ENCODE assay signal across 8 mouse cellular contexts in the genomic region with DNA sequence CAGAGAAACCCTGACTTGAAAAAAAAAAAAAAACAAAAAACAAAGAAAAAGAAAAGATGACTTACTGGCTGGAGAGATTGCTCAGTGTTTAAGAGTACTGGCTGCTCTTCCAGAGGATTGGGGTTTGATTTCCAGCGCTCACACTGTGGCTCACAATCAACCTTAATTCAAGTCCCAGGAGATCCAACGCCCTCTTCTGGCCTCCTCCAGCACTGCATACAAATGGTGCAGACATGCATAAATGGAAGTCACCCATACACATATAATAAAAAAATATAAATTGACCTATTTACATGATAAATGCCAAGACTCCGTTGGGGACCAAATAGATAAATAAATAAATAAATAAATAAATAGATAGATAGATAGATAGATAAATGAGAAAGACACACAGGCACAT. TPM values are rescaled to one million over a fixed set of nuclear protein-coding genes. Genes with fewer than 3 reads are reported as not detected.
A peak's percentile ranks its signal among the peaks of the same experiment; 100 is the strongest.
DNase-seq lines count a peak whose midpoint lies in the region; ATAC-seq lines count a peak whose summit lies in the region.

No protein-coding gene starts in this region.

- no peaks in the 10 kb centered on the region; the same call in 1 of the 2 replicates for H3K27me3 ChIP-seq in lung, embryonic 16.5 days (ENCODE audit: control insufficient read depth, insufficient read depth, low read depth, low read length)
- H3K27me3 ChIP-seq in hindbrain, embryonic 11.5 days (ENCODE audit: control insufficient read depth, insufficient read depth, low read length): no peaks in the 10 kb centered on the region
- peaks cover 16% of the 10 kb centered on the region for H3K27me3 ChIP-seq in midbrain, embryonic 12.5 days

- H3K36me3 ChIP-seq in lung, embryonic 16.5 days (ENCODE audit: control insufficient read depth, insufficient read depth, low read length): peaks cover 8% of the 10 kb centered on the region
- H3K36me3 ChIP-seq in hindbrain, embryonic 11.5 days (ENCODE audit: control insufficient read depth, insufficient read depth, low read length): peaks cover 2% of the 10 kb centered on the region; the same call in 1 of the 2 replicates
- H3K36me3 ChIP-seq in midbrain, embryonic 12.5 days: peaks cover 31% of the 10 kb centered on the region

- WGBS in lung, embryonic 16.5 days: 52% methylated on average over 3 of the region's 3 CpGs
- WGBS in hindbrain, embryonic 11.5 days: 67% methylated on average over 3 of the region's 3 CpGs
- WGBS in midbrain, embryonic 12.5 days: 56% methylated on average over 3 of the region's 3 CpGs

- H3K9ac ChIP-seq in lung, embryonic 16.5 days (ENCODE audit: low read length): no peak overlapping the region
- H3K9ac ChIP-seq in hindbrain, embryonic 11.5 days (ENCODE audit: low read depth, low read length): no peak overlapping the region
- H3K9ac ChIP-seq in midbrain, embryonic 12.5 days (replicated peaks): no peak overlapping the region

- peaks cover 6% of the 10 kb centered on the region for H3K4me1 ChIP-seq in lung, embryonic 16.5 days (replicated peaks; ENCODE audit: control insufficient read depth, insufficient read depth, low read length)
- H3K4me1 ChIP-seq in hindbrain, embryonic 11.5 days (replicated peaks; ENCODE audit: control insufficient read depth, insufficient read depth, low read length): no peaks in the 10 kb centered on the region
- H3K4me1 ChIP-seq in midbrain, embryonic 12.5 days: peaks cover 13% of the 10 kb centered on the region

- H3K4me3 ChIP-seq in lung, embryonic 16.5 days (ENCODE audit: low read length): no peak overlapping the region
- peak overlapping the region; percentile 79; the same call in 1 of the 2 replicates for H3K4me3 ChIP-seq in hindbrain, embryonic 11.5 days (ENCODE audit: low read depth, low read length)
- H3K4me3 ChIP-seq in midbrain, embryonic 12.5 days: peak overlapping the region; percentile 96; the same call in 1 of the 2 replicates

- H3K9me3 ChIP-seq in lung, embryonic 16.5 days (ENCODE audit: control insufficient read depth, low read length): no peaks in the 10 kb centered on the region
- H3K9me3 ChIP-seq in hindbrain, embryonic 11.5 days (ENCODE audit: control insufficient read depth, low read length): no peaks in the 10 kb centered on the region
- H3K9me3 ChIP-seq in midbrain, embryonic 12.5 days: no peaks in the 10 kb centered on the region

- no peak for ATAC-seq in lung, embryonic 16.5 days (ENCODE audit: low read depth)
- ATAC-seq in hindbrain, embryonic 11.5 days (ENCODE audit: low FRiP score): no peak
- no peak for ATAC-seq in midbrain, embryonic 12.5 days (ENCODE audit: low FRiP score, low read depth)

- no peak for DNase-seq in lung, postnatal 4 days
- peak; percentile 32 for DNase-seq in c-Kit-positive CD71-positive TER-119-negative erythroid progenitor cells, embryonic 14.5 days (ENCODE audit: low read depth)
- peak; percentile 36 for DNase-seq in hindbrain, embryonic 11.5 days (ENCODE audit: low spot score)
- DNase-seq in urinary bladder, postnatal 4 days (ENCODE audit: low spot score in 2 of 2): no peak
- DNase-seq in adrenal gland, adult 8-10 months: no peak
- DNase-seq in lung, postnatal 25 days (ENCODE audit: low spot score): no peak

- peak overlapping the region; percentile 89 for H3K4me2 ChIP-seq in lung, embryonic 16.5 days (ENCODE audit: low read depth, low read length)
- H3K4me2 ChIP-seq in hindbrain, embryonic 11.5 days (replicated peaks; ENCODE audit: low read depth, low read length): no peak overlapping the region
- H3K4me2 ChIP-seq in midbrain, embryonic 12.5 days (replicated peaks): peak overlapping the region; percentile 95

- H3K27ac ChIP-seq in lung, embryonic 16.5 days (ENCODE audit: low read length): no peak overlapping the region
- H3K27ac ChIP-seq in hindbrain, embryonic 11.5 days (ENCODE audit: low read depth, low read length): no peak overlapping the region
- no peak overlapping the region for H3K27ac ChIP-seq in midbrain, embryonic 12.5 days (replicated peaks)

RNA-seq across cellular contexts. Expression of a gene that starts 1.4 kb away (rescaled TPM):
- 15.4 and 16.6 TPM in 2 replicates for polyA plus RNA-seq in lung, embryonic 16.5 days (2015; fragmentation: Nextera tagmentation; extraction: Ambion mirVana)
- 20.2 and 22.0 TPM in 2 replicates for polyA plus RNA-seq in hindbrain, embryonic 11.5 days (2014; fragmentation: Nextera tagmentation; extraction: Ambion mirVana)
- 18.9 and 19.3 TPM in 2 replicates for polyA plus RNA-seq in midbrain, embryonic 12.5 days (2016; fragmentation: Nextera tagmentation; extraction: Ambion mirVana)
- 10 to 100 TPM in 3 of 4 experiments, 1 to 10 TPM in 1; 8.5 to 13.6 (median 11.8) TPM for total RNA-seq in adrenal gland, adult 8-10 months (2022)

RNA-seq across cellular contexts. Expression of a gene that starts 1.4 kb away (rescaled TPM):
- polyA plus RNA-seq in lung, embryonic 16.5 days (2015; fragmentation: Nextera tagmentation; extraction: Ambion mirVana): 9.0 and 10.8 TPM in 2 replicates
- polyA plus RNA-seq in hindbrain, embryonic 11.5 days (2014; fragmentation: Nextera tagmentation; extraction: Ambion mirVana): 16.3 and 17.3 TPM in 2 replicates
- 14.4 and 15.2 TPM in 2 replicates for polyA plus RNA-seq in midbrain, embryonic 12.5 days (2016; fragmentation: Nextera tagmentation; extraction: Ambion mirVana)
- 1 to 10 TPM; 6.6 to 8.8 (median 7.7) TPM for total RNA-seq in adrenal gland, adult 8-10 months (2022)

RNA-seq across cellular contexts. Expression of a gene that starts 14.2 kb away (rescaled TPM):
- 2.6 and 3.1 TPM in 2 replicates for polyA plus RNA-seq in lung, embryonic 16.5 days (2015; fragmentation: Nextera tagmentation; extraction: Ambion mirVana)
- polyA plus RNA-seq in hindbrain, embryonic 11.5 days (2014; fragmentation: Nextera tagmentation; extraction: Ambion mirVana): 0.98 and 1.6 TPM in 2 replicates
- polyA plus RNA-seq in midbrain, embryonic 12.5 days (2016; fragmentation: Nextera tagmentation; extraction: Ambion mirVana): 6.9 and 8.3 TPM in 2 replicates
- total RNA-seq in adrenal gland, adult 8-10 months (2022): 10 to 100 TPM; 17.0 to 27.6 (median 21.1) TPM

RNA-seq across cellular contexts. Expression of a gene that starts 36.0 kb away (rescaled TPM):
- 64.9 and 65.7 TPM in 2 replicates for polyA plus RNA-seq in lung, embryonic 16.5 days (2015; fragmentation: Nextera tagmentation; extraction: Ambion mirVana)
- 50.2 and 57.7 TPM in 2 replicates for polyA plus RNA-seq in hindbrain, embryonic 11.5 days (2014; fragmentation: Nextera tagmentation; extraction: Ambion mirVana)
- polyA plus RNA-seq in midbrain, embryonic 12.5 days (2016; fragmentation: Nextera tagmentation; extraction: Ambion mirVana): 47.4 and 54.8 TPM in 2 replicates
- 100 to 1,000 TPM; 228 to 279 (median 260) TPM for total RNA-seq in adrenal gland, adult 8-10 months (2022)

RNA-seq across cellular contexts. Expression of a gene that starts 39.0 kb away (rescaled TPM):
- polyA plus RNA-seq in lung, embryonic 16.5 days (2015; fragmentation: Nextera tagmentation; extraction: Ambion mirVana): 91.6 and 95.9 TPM in 2 replicates
- 132 and 137 TPM in 2 replicates for polyA plus RNA-seq in hindbrain, embryonic 11.5 days (2014; fragmentation: Nextera tagmentation; extraction: Ambion mirVana)
- 139 and 146 TPM in 2 replicates for polyA plus RNA-seq in midbrain, embryonic 12.5 days (2016; fragmentation: Nextera tagmentation; extraction: Ambion mirVana)
- 10 to 100 TPM; 29.4 to 34.9 (median 33.1) TPM for total RNA-seq in adrenal gland, adult 8-10 months (2022)

Comparison
In these comparisons a context has a peak if more than half of its experiments do, and no peak if none do; other contexts are left out.
1. DNase-seq: peak in c-Kit-positive CD71-positive TER-119-negative erythroid progenitor cells, embryonic 14.5 days (single experiment) and hindbrain, embryonic 11.5 days (single experiment); none in lung, postnatal 4 days (0 of 2), urinary bladder, postnatal 4 days (0 of 2), adrenal gland, adult 8-10 months (single experiment) and lung, postnatal 25 days (single experiment).